In the genomic region with DNA sequence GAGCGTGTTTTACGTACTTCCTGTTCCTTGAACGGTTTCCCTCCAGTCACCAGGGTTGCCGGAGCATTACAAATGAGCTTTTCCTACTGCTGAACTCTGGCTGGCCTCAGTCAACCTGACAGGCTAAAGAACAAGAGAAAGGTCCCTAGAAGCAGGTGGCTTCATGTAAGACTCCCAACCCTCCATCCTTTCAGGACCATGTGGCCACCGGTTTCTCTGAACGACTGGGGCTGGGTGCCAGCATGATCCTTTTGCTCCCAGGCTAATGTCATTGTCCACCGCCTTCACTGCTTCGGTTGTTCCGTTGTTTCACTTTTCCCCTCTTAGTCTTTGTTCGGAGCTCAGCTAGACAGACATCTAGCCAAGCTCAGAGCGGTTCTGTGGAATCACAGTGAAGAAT, we compare ENCODE assay signal across 9 mouse cellular contexts.
A peak's percentile ranks its signal among the peaks of the same experiment; 100 is the strongest.
DNase-seq lines count a peak whose midpoint lies in the region; ATAC-seq lines count a peak whose summit lies in the region.
"Had no signal": no experiment of that assay in that cellular context is flagged by ENCODE, and none has a peak within 500 bp of the region (broad histone marks: within the 10 kb centered on the region; RNA-seq: fewer than 3 reads in every experiment).

No protein-coding gene starts in this region.

- peak overlapping the region; percentile 28; the same call in 1 of the 2 replicates for H3K4me2 ChIP-seq in hindbrain, embryonic 16.5 days (ENCODE audit: low read length)

- no peaks in the 10 kb centered on the region for H3K27me3 ChIP-seq in hindbrain, embryonic 16.5 days (replicated peaks; ENCODE audit: control insufficient read depth, insufficient read depth, low read length)
- H3K27me3 ChIP-seq: megakaryocyte, embryonic 14.5 days had no signal

- H3K9me3 ChIP-seq in hindbrain, embryonic 16.5 days (ENCODE audit: control insufficient read depth, low read length): no peaks in the 10 kb centered on the region
- H3K9me3 ChIP-seq: embryonic facial prominence, embryonic 10.5 days had no signal

- no peak overlapping the region for H3K4me3 ChIP-seq in hindbrain, embryonic 16.5 days (ENCODE audit: low read length)
- H3K4me3 ChIP-seq: embryonic facial prominence, embryonic 10.5 days; megakaryocyte, embryonic 14.5 days had no signal

- peak; percentile 72 for ATAC-seq in hindbrain, embryonic 16.5 days

- no peak overlapping the region for H3K9ac ChIP-seq in hindbrain, embryonic 16.5 days (ENCODE audit: low read depth, low read length)

- WGBS in hindbrain, embryonic 16.5 days: 23% methylated on average over 11 of the region's 11 CpGs

- H3K27ac ChIP-seq in hindbrain, embryonic 16.5 days (ENCODE audit: low read depth, low read length): no peak overlapping the region
- H3K27ac ChIP-seq: embryonic facial prominence, embryonic 10.5 days had no signal

- no peaks in the 10 kb centered on the region for H3K36me3 ChIP-seq in hindbrain, embryonic 16.5 days (ENCODE audit: control insufficient read depth, insufficient read depth, low read length)
- H3K36me3 ChIP-seq: embryonic facial prominence, embryonic 10.5 days had no signal

- no peaks in the 10 kb centered on the region for H3K4me1 ChIP-seq in hindbrain, embryonic 16.5 days (ENCODE audit: control insufficient read depth, insufficient read depth, low read depth, low read length)
- H3K4me1 ChIP-seq: megakaryocyte, embryonic 14.5 days had no signal

- DNase-seq in adrenal gland, postnatal 14 days: peak; percentile 52
- peak; percentile 41 for DNase-seq in embryo, embryonic 10.5 days (ENCODE audit: low spot score)
- DNase-seq in lung, postnatal 10 days: peak; percentile 38
- no peak for DNase-seq in B cell, adult 2 months
- no peak for DNase-seq in thymus, postnatal 0 days (ENCODE audit: low spot score)
- DNase-seq in gastrocnemius, adult 18-20 months (ENCODE audit: low spot score): no peak

Comparison
In these comparisons a context has a peak if more than half of its experiments do, and no peak if none do; other contexts are left out.
1. DNase-seq: peak in adrenal gland, postnatal 14 days (single experiment), embryo, embryonic 10.5 days (single experiment) and lung, postnatal 10 days (single experiment); none in B cell, adult 2 months (0 of 2), thymus, postnatal 0 days (single experiment) and gastrocnemius, adult 18-20 months (single experiment).